Mouse (Mus musculus) c-Kit-positive CD71-positive TER-119-negative erythroid progenitor cells, embryonic 14.5 days (primary cell): ENCODE data around the gene Lpar3.
A peak's percentile ranks its signal among the peaks of the same experiment; 100 is the strongest.

ENCODE experiments used
- DNase-seq: peaks from one replicate; pipeline ENCODE4 v3.0.0-alpha.2; 2013; ENCODE audit warnings: low read depth

Gene Lpar3

DNA sequence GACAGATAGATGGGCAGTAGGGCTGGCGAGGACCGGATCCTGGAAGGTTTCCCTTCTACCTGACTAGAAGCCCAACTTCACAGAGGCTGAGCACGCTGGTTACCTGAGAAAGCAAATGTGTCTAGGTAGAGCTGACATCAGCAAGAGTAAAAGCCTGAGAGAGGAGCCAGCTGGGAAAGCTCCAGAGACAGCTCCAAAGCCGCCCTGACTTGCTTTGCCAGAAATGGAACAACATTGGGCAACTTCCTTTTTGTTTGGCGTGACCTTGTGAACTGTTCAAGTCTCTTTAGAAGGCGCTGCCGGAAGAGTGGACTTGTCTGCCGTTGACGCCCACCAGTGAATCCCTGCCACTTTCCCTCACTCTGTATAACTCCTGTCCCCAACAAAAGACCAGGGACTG is 39.4 kb downstream of the Lpar3 start:
- DNase-seq, result no peak

DNA sequence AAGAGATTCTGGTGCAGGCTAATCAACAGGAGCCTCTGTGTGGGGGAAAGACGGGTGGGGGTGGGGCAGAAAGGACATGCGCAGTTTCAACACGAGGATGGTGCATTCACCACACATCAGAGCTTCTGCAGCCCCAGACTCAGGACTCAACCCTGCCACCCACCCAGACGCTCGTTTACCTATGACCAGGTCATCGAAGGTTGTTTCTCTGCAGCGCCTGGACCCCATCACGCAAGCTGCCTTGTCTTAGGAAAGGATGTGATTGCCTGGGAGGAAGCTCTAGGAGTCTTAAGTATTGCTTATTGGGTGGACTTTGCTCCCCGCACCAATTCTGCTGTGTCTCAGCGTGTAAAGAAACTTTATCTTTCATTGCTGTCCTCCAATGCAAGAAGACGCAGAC is 40.1 kb downstream of the Lpar3 start:
- DNase-seq, result no peak

DNA sequence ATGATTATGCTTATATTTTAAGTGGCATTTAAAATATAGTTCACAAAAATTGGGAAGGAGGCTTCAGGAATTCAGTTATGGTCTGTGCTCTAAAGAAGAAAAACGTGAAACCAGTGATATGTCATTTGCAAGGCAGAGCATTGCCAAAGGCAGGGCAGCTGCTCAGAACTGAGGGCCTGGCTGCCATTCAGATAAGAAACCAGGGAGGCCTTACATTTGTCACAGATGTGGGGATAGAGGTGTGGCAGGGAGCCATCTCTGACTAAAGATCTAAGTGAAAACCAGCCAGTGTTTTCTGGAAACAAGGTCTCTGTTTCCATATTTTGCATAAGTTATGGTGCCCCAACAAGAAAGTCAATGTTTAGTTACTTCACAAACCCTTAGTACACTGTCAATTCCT is 41.8 kb downstream of the Lpar3 start:
- no peak for DNase-seq

DNA sequence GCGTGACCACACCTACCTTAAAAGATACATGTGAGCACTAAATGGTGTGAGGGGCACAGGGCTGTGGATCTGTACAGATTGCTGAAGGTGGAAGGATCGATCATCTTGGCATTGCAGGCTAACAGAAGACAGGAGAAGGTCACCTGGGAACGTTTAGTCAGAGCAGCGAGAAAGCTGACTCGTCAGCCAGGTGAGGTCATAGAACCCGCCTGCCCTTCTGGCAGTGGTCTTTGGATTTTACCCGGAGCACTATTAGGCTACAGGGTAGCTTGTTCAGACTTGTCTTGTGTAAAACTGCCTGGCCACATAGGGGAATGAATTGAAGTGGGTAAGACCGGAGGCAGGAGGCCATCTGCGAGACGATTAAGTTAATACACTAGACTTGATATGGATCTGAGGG is 43.4 kb downstream of the Lpar3 start:
- no peak for DNase-seq

DNA sequence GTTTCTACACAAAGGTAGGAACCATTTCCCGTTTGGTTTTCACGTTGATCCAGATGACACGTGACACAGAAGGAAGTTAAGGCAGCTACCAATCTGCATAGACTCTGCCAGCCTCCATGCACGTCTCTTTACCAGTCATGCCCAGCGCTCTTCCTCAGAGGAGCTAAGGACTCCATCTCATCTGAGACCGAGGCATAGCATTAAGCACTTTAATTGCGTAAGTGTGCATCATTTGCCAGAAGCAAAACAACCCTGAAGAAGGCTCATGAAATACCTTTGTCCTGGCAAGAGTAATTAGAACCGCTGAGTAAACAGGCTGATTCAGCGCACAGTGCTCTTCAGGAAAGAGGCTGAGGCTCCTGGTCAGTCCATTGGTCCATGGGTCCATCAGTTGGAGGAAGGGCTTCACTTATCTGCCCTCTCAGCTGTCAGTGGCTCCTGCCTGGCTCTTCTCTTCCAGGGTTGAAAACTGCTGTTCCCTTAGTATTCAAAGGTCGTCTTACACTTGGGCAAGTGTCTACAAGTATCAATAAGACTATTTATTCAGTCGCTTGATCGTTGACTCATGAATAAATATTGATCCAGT is 44.9 kb downstream of the Lpar3 start:
- no peak for DNase-seq

DNA sequence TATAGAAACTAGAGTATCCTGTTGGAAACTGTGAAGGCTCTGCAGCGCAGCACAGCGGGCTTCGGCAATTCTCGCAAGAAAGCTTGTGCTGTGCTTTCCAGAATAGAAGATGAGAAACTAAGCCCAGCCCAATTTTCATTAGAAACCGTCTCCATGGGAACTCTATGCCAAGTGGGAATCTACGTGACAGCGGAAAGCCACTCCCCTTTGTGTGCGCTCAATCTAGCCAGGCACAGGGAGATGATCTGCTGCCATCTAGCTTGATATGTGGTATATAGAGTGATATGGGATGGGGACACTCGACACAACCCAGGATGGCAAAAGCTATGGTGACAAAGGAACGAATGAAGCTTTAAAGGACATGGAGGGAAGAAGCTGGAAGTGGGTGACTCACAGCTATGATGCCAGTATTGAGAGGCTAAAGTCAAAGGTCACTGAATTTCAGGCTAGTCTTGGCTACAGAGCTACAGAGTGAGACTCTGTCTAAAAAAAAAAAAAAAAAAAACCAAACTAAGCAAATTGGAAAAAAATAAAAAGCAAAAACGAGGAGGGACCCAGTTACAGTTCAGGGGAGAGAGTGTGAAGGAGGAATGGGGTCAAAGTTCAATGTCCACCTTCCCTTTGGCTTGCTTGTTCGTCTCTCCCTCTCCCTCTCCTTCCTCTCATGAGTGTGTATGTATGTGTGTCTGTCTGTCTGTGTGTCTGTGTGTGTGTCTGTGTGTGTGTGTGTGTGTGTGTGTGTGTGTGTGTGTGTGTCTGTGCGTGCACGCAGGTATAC is 47.5 kb downstream of the Lpar3 start:
- DNase-seq, result no peak

DNA sequence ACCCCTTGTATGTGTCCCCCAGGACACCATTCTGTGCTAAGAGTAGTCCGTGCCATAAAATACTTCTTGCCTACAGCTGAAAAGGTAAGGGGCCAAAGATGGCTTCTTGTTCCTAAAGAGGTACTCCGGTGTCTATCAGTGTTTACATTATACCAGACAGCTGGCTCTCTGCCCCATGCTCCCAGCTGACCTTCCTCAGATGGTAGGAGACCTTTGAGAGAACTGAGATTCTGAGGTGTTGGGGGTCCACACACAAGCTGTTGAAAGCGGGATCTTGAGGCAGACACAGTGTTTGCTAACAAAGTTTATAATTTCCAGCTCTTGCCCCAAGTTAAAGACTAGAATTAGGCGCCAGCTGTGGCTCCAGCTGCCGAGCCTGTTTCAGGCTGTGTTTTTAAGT is 53.7 kb downstream of the Lpar3 start:
- DNase-seq, result no peak

DNA sequence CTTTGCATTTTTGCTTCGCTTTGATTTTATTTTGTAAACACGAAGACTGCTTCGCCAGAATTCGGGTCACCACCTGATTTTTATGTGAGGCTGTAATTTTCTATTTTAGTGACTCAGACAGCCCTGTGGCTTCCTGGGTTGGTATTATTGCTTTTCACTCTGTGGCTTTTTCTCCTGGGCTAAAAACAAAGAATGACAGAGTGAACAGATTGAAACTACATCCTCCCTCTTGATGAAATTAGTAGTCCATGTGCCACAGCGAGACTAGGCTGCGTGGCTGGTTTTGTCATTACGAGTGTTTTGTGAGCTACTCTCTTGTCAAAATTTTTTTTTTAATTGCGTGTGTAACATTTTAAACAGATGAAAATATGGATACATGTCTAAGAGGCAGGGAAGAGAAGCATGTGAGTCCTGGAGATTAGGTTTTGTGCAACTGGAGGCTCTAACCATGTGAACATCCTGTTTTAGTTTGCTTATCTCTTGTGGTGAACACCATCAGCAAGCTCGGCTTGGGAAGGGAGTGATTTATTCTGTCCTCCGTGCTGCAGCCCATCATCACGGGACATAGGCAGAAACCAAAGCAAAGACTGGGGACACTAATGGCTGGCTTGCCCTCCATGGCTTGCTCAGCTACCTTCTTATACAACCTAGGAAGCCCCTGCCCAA is 54.7 kb downstream of the Lpar3 start:
- DNase-seq, result no peak

DNA sequence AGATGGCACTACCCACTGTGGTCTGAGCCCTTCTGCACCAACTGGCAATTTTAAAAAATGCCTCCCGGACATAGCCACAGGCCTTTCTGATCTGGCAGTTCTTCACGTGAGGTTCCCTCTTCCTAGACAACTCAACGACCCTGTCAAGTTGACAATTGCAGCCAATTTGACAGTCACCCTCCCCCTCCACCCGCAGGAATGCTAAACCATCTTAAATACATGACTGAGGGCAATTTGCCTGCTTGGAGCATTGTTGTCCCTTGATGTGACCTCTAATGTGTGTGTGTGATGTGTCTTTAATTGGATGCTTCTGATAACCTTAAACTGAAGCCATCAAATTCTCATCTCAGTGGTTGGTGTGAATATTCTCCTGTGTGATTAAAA is 55.3 kb downstream of the Lpar3 start:
- no peak for DNase-seq

DNA sequence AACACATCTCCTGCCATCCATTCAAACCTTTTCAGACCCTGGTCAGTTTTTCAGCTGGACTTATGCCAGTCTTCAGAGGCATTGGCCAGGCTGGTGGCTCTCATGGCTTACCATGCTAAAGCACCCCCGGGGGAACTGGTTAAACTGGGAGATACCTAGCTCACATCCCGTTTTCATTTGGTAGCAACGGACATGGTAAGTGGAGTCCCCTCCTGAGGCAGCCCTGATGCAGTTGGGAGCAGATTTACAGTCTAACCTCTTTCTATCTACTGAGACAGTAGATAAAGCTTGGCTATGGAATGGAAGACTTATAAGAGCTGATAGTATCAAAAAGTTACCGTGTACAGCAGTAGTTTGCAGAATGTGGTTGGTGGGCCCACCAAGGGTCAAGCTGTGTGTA is 56.2 kb downstream of the Lpar3 start:
- no peak for DNase-seq

DNA sequence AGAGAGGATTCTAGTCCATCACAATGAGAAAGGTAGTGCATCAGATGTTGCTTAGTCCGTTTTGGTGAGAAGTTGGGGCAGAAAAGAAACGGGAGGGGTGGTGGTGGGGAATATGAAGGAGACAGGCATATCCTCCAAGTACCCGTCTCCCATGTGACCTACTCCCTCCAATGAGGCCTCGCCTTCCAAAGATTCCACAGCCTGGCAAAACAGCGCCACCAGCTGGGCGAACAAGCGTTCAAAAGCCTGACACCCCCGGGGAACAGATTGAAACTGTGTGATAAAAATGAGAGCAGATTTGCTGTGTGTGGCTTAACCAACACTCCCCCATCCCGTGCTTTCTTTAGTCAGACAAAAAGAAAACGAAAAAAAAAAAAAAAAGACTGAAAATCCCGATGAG is 56.7 kb downstream of the Lpar3 start:
- peak; percentile 6 for DNase-seq

DNA sequence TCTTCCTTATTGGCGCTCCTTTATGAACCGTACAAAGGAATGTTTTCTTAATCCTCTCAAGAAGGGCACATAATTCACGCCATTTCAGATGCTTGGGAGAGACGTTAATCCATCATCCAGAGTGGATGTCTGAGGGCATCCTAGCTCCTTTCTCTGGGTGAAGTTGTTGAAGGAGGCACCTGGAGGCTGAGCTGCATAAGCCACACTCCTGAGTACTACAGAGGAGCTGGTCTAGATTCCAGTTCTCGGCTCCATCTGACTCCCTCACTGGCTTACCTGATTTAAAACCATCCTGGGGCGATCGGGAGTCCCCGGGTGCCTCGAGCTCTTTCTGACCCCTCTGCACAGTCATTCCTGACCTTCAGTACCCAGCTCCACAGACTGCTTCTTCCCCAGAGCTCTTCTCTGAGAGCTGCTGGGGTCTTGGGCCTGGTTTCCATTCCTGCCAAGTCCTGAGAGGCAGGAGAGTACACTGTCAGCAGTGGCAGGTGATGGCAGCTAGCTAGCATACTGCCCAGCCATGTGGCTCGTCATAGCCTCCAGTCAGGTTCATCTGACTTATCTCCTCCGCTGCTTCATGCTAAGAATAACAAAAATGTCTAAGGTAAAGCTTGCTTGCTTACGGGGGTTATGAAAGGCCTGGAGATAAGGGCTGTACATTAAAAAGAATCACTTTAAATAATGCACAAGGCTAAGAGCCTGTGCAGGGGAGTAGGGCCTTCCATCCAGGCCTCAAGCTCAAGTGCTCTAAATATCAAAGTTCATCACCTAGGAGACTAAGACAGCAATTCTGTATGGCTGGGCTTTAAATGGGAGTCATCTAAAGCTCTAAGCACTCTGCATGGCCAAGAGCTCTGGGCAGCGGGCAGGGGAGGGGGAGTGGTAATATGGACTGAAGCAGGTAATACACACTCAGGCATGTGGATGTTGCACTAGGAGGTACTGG is 57.7 kb downstream of the Lpar3 start:
- no peak for DNase-seq

DNA sequence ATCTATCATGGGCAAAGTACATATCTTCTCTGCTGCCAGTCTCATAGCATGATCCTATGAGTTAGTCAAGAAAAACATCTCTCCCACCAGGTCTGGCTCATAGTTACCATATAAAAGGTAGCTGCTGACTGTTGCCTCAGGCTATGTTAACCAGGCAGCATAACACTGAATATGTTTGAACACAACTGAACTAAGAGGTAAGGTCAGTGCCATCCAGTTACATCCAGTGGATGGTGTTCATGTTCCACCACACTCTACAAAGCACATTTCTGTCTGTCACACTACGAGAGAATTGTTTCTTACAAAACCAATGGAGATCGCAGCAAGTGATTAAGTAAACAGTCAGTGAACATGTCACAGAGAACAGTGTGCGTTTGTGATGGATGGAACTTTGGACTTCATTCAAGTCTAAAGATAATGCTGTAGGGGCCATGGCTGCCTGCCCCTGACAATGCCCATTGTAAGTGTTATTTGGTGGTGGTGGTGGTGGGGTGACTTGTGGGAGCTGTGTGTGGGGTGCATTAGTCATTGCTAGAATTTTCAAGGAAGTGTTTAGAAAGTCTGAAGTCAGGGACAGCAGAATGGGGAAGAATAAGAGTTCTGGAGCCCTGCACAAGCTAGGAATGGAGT is 63.1 kb downstream of the Lpar3 start:
- DNase-seq, result no peak

DNA sequence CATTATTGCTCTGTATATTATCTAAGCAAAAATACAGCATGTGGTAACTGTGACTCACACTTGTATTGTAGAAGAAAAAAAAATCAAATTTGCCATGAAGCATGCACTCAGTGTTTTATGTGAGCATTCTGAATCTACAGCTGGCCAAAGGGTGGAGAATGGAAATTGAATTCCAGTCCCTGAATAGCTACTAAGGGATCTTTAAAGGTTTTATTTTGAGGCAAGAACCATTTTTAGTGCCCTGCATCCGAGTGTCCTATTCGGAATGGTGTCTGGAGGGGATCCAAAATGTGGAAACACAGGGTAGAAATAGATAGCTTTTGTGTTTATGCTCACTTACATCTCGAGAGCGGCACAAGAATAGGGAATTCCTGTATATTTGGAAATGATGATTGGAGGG is 65.4 kb downstream of the Lpar3 start:
- no peak for DNase-seq

DNA sequence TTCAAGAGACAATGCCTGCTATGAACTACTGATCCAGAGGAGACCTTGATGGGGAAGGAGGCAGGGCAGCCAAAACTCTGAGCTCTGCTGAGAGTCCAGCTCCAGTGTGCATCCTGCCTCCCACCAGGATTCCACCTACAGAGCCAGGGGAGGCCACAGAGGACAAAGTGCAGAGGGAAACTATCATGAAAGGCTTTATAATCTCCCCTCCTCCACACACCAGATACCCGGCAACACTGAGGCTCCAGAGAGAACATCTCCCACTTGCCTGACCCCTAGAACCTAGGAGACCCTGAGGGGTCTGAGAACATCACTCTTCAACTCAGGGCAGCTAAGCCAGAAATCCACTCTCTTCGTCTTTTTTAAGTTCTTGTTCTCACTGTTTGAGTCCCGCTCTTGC is 71.2 kb downstream of the Lpar3 start:
- DNase-seq, result no peak

DNA sequence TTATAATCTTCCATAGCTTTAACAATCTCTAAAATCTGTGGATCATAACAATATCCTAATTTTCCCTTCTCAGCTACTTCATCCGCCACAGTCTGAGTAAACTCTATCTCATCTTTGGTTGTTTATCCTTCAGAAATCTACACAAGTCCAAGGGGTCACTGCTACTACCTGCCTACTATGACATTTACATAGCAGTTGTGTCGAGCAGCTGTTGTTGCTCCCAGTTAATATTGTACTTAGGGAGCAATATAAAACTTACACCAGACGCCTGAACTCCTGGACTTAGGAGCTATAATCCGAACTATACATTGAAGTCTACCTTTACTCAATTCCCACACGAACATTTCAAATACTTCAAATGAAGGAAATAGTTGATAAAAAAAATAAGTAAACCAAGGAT is 71.8 kb downstream of the Lpar3 start:
- no peak for DNase-seq

DNA sequence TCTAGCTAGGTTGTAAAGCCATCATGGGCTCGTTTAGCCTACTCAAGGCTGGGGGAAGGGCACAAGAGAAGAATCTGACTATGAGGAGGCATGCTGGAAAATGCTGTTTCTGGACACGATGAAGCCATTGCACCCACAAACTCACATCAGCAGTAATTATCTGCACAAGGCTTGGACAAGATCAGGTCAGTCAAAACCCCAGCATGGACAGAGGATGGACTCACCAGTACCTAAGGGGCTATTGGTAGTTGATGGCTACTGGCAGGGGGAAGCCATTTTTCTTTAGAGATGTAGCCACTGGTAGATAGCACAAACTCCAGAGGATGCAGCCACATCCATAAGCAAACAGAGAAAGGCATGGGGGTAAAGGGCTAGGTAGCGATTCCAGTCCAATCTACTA is 81.7 kb downstream of the Lpar3 start:
- DNase-seq, result no peak

DNA sequence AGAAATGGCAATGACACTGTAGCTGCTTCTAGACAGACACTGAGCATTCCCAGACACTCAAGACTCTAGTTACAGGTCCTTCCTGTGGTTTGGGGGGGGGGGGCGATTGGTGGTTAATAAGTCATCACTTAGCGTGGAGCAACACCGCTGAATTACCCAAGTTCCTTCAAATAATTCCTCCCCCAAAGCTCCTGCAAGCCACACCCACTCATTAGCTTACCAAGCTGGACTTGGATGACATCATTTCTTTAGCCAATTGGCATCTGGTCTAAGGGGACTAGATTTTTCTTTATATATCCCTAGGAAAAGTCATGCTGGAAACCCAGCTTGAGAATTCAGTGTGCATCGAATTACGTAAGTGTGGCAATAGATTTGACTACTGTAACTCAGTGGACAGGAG is 82.4 kb downstream of the Lpar3 start:
- DNase-seq, result no peak

DNA sequence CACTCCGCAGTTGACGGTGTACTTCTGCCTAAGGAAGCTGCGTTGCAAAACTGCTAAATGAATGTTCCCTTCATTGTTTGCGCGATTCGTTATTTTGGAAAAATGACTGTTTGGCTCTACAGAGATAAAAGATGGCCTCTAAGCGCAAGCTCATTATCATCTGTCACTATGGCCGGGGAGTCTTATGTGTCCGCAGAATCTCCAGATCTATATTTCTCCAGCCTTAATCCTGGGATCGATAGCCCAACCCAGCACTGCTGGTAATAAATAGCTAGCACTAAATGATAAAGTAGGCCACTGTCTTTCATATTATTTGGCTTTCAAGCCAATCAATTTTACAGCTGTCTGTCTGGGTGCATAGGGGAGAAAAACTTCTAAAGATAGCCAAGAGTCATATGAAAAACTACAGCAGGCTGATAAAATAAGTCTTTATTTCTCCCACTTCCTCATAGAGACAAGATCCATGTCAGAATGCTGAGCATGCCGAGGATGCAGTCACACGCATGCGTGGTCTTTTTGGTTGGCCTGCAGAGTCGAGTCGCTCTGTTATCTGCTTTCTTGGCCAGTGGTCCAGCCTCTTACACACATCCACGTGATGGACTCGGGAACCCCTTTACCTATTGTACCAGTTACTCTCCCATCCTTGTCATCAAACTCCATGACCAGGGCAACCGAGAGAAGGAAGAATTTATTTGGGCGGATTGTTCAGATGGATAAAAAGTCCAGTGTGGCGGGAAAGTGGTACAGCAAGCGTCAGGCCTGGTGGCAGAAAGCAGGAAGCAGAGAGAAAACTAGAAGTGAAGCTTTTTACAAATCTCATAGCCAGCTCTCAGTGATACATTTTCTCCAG is 84.0 kb downstream of the Lpar3 start:
- no peak for DNase-seq

DNA sequence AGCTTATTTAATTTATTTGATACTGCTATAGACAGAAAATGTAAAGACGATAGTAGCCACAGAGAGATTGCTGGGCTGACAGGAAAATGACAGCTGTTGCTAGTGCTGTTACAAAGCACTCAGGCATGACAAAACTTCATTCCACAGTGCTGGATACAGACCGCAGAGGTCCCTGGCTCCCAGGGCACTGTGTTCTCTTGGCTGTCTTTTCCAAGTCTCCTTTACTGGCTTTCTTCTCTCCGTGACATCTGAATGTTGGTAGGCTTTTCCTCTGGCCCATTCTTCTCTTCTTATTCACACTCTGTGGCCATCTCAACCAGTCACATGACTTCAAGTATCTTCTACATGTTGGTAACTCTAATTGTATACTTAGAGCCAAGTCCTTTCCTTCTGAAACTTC is 86.6 kb downstream of the Lpar3 start:
- no peak for DNase-seq

DNA sequence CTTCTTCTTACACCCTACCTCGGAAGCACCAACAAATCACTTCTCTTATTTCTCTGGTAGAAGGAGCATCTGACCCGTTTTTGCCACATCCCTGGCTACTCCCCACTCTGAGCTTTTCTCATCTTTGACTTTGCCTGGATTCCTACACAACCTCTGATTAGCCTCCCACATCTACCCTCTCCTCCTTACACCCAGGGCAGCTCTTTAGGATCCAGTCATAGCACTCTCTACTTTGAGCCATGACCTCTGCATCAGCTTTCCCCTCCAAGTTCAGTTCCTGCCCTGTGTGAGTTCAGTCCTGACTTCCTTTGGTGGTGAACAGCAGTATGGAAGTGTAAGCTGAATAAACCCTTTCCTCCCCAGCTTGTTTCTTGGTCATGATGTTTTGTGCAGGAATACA is 87.1 kb downstream of the Lpar3 start:
- no peak for DNase-seq
